Mouse (Mus musculus) natural killer cell, adult 2 months (primary cell): ENCODE data around the gene Olfr1208.

Experiments
- DNase-seq, 2 experiments: peaks; one replicate each; pipeline ENCODE4 v3.0.0; 2022; ENCODE audit warnings: low spot score in 2 of 2

The Olfr1208 gene

DNA sequence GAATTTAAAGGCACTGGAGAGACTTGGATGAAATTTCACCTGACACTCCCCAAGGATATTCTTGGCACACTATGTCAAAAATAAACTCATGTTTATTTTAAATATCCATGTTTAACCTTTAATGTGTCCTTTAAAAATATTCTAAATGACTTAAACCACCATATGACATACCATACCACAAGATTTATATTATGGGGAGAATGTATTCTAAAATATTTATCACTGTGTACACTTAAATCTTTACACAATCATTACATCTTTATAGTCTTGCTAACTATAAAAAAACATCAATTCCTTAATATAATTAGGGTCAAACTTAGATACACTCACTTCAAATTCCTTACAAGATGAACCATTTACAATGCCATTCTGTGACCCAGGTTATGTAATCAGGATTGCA lies at the start of gene Olfr1208:
TSS of gene Olfr1208 (minus strand) at position 101 of the 400 bp plus-strand sequence.
- DNase-seq: no peak

DNA sequence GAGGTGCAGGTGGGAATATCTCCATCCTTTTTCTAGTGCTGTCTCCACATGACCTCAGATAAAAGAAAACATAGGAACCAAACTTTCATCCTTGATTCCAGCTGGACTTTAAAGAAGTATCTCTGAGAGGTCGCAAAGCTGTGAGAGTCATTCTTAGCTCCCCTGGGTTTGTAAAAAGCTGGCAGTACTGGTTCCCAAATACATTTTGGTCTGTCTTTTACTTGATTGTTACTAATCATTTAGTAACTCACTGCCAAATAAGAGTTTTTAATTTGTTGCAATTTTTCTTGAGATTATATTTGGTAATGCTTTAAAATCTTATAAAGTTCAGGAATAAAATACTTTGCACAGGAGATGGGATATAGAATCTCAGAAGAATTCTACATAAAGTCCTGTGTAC lies 35.9 kb upstream of the Olfr1208 start, which contains the start of gene Olfr1211:
TSS of gene Olfr1211 (minus strand) at position 101 of the 400 bp plus-strand sequence.
- DNase-seq: no peak

DNA sequence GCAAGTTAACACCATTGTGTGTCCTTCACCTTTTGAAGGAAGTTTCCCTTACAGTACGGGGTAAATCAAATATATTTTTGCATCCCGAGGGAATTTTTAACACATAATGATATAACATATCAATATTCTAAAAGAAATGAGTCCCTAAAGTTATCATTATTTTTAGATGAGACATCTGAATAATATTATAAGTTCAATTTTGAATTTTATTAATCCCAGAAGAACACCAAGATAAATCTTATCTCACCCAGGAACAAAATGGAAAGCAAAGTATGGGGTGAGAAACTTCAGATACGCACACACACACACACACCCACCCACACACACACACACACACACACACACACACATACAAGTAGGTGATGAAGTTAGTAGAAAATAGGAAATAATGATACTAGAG lies 12.9 kb upstream of the Olfr1208 start, which contains the start of gene Olfr1209:
TSS of gene Olfr1209 (minus strand) at position 101 of the 400 bp plus-strand sequence.
- DNase-seq: no peak

DNA sequence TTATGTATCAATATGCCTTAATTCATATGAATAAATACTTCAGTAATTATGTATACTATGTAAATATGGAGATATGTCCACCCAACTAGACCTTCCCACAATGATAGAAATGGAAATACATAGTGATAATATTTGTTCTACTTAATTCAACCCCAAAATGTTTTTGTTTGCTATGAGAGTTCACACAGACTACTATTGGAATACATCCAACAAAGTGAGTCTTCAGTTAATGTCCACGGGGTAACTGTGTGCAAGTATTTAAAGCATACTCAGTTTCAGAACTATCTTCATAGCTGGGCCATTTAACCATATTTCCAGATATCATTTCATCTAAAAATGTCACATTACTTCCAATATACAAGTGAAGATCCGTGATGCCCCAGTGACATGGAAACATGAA lies 39.2 kb downstream of the Olfr1208 start, which contains the start of gene Olfr1206:
TSS of gene Olfr1206 (plus strand) at position 301 of the 400 bp plus-strand sequence.
- no peak for DNase-seq

DNA sequence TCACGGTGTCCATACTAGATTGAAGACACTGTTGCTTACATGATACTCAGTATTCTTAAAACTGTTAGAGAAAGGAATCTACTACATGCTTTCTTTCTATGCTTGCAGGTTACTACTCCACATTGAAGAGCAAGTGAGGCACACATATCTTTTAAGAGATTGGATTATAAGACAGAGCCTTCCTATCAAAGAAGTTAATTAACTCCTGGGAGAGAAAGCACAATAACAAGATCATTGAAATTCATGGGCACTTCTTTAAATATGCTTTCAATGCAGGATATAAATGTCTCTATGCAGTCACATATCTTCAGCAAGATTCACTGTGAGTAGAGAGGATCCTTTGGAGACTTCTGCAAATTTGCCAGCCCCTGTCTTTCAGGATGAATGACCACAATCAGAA lies 53.1 kb downstream of the Olfr1208 start, which contains the start of gene Olfr1204:
TSS of gene Olfr1204 (plus strand) at position 301 of the 400 bp plus-strand sequence.
- DNase-seq: no peak
